46 mouse cellular contexts compared by ENCODE assay signal in genomic region chr5:86745715-86746114, GRCm38 (mm10). TPM values are rescaled to one million over a fixed set of nuclear protein-coding genes. Genes with fewer than 3 reads are reported as not detected.
"Had no signal": no experiment of that assay in that cellular context is flagged by ENCODE, and none has a peak within 500 bp of the region (broad histone marks: within the 10 kb centered on the region; RNA-seq: fewer than 3 reads in every experiment).

TSS of gene Tmprss11e (minus strand) at chr5:86745815.

- H3K27me3 ChIP-seq: limb, embryonic 12.5 days; limb, embryonic 13.5 days; limb, embryonic 15.5 days; liver, embryonic 12.5 days; liver, embryonic 13.5 days; liver, embryonic 15.5 days; lung, embryonic 15.5 days; megakaryocyte, embryonic 14.5 days; midbrain, embryonic 12.5 days; midbrain, embryonic 13.5 days; midbrain, embryonic 15.5 days; neural tube, embryonic 12.5 days had no signal

- DNase-seq: left cerebral cortex, postnatal 4 days; liver; liver, embryonic 13.5 days; liver, postnatal 0 days; lung, adult 18-20 months; lung, adult 2 months; lung, embryonic 14.5 days; lung, postnatal 10 days; lung, postnatal 14 days; lung, postnatal 36 days; lung, postnatal 4 days; midbrain, embryonic 14.5 days had no signal

- ATAC-seq: liver, embryonic 12.5 days; liver, postnatal 0 days; lung, postnatal 0 days; midbrain, embryonic 13.5 days; midbrain, embryonic 15.5 days; midbrain, embryonic 16.5 days had no signal

RNA-seq across cellular contexts. Expression of gene Tmprss11e, which starts in this region (rescaled TPM):
- total RNA-seq: left cerebral cortex, postnatal 10 days; left cerebral cortex, postnatal 14 days; left cerebral cortex, postnatal 25 days; left cerebral cortex, postnatal 36 days; left cerebral cortex, postnatal 4 days; liver, adult 2 months; megakaryocyte progenitor cell, adult 5-6 weeks; megakaryocyte, adult 5-6 weeks; megakaryocyte-erythroid progenitor cell, adult 5-6 weeks; midbrain, postnatal 0 days; monocyte, adult 5-6 weeks had no signal
- polyA plus RNA-seq: limb, embryonic 10.5 days; limb, embryonic 11.5 days; limb, embryonic 12.5 days; limb, embryonic 13.5 days; liver, adult 2 months; liver, embryonic 11.5 days; liver, embryonic 12.5 days; liver, embryonic 13.5 days; liver, embryonic 14.5 days; liver, embryonic 15.5 days; liver, embryonic 16.5 days; liver, postnatal 0 days; lung, embryonic 14.5 days; lung, embryonic 15.5 days; lung, embryonic 16.5 days; lung, postnatal 0 days; macrophage; midbrain, embryonic 10.5 days; midbrain, embryonic 11.5 days; midbrain, embryonic 12.5 days; midbrain, embryonic 14.5 days; midbrain, embryonic 15.5 days; midbrain, embryonic 16.5 days; midbrain, postnatal 0 days; myocyte; neural tube, embryonic 11.5 days; neural tube, embryonic 12.5 days had no signal
